ENCODE assay signal across 12 mouse cellular contexts in genomic region chr3:145760547-145760946, GRCm38 (mm10). TPM values are rescaled to one million over a fixed set of nuclear protein-coding genes. Genes with fewer than 3 reads are reported as not detected.
DNase-seq lines count a peak whose midpoint lies in the region; ATAC-seq lines count a peak whose summit lies in the region.
"Had no signal": no experiment of that assay in that cellular context is flagged by ENCODE, and none has a peak within 500 bp of the region (broad histone marks: within the 10 kb centered on the region; RNA-seq: fewer than 3 reads in every experiment).

No protein-coding gene starts in this region.

- H3K9ac ChIP-seq in forebrain, embryonic 13.5 days: no peak overlapping the region
- no peak overlapping the region for H3K9ac ChIP-seq in midbrain, embryonic 13.5 days (replicated peaks)
- no peak overlapping the region for H3K9ac ChIP-seq in midbrain, embryonic 11.5 days (ENCODE audit: low read length)
- no peak overlapping the region for H3K9ac ChIP-seq in liver, embryonic 11.5 days (ENCODE audit: low read depth, low read length)
- no peak overlapping the region for H3K9ac ChIP-seq in neural tube, embryonic 13.5 days
- H3K9ac ChIP-seq: embryonic facial prominence, embryonic 15.5 days; heart, embryonic 15.5 days; limb, embryonic 12.5 days had no signal

- H3K27ac ChIP-seq in forebrain, embryonic 13.5 days: no peak overlapping the region
- H3K27ac ChIP-seq in forebrain, embryonic 10.5 days: no peak overlapping the region
- no peak overlapping the region for H3K27ac ChIP-seq in midbrain, embryonic 13.5 days
- H3K27ac ChIP-seq in midbrain, embryonic 11.5 days (ENCODE audit: low read depth, low read length): no peak overlapping the region
- H3K27ac ChIP-seq in liver, embryonic 11.5 days (ENCODE audit: low read depth, low read length): no peak overlapping the region
- H3K27ac ChIP-seq in neural tube, embryonic 13.5 days (replicated peaks): no peak overlapping the region
- H3K27ac ChIP-seq: embryonic facial prominence, embryonic 15.5 days; heart, embryonic 15.5 days; limb, embryonic 12.5 days had no signal

- no peaks in the 10 kb centered on the region for H3K36me3 ChIP-seq in forebrain, embryonic 13.5 days (ENCODE audit: poor library complexity, severe bottlenecking)
- H3K36me3 ChIP-seq in forebrain, embryonic 10.5 days (replicated peaks): no peaks in the 10 kb centered on the region
- H3K36me3 ChIP-seq in midbrain, embryonic 13.5 days: no peaks in the 10 kb centered on the region
- no peaks in the 10 kb centered on the region for H3K36me3 ChIP-seq in midbrain, embryonic 11.5 days (ENCODE audit: control insufficient read depth, insufficient read depth, low read length)
- H3K36me3 ChIP-seq in liver, embryonic 11.5 days (ENCODE audit: control insufficient read depth, insufficient read depth, low read length): 0 out of 2 replicates have a peak, but pooled peaks cover under 1% of the 10 kb centered on the region
- no peaks in the 10 kb centered on the region for H3K36me3 ChIP-seq in neural tube, embryonic 13.5 days
- H3K36me3 ChIP-seq: embryonic facial prominence, embryonic 15.5 days; heart, embryonic 15.5 days; limb, embryonic 12.5 days had no signal

- H3K4me2 ChIP-seq in forebrain, embryonic 13.5 days: peak overlapping the region; percentile 96
- peak overlapping the region; percentile 5; the same call in 1 of the 2 replicates for H3K4me2 ChIP-seq in midbrain, embryonic 13.5 days (replicated peaks)
- H3K4me2 ChIP-seq in midbrain, embryonic 11.5 days: no peak overlapping the region
- peak overlapping the region; percentile 95 for H3K4me2 ChIP-seq in liver, embryonic 11.5 days
- H3K4me2 ChIP-seq in neural tube, embryonic 13.5 days: peak overlapping the region; percentile 95
- H3K4me2 ChIP-seq: heart, embryonic 15.5 days had no signal

- no peak for DNase-seq in forebrain, embryonic 10.5 days (ENCODE audit: extremely low spot score, low spot score)
- no peak for DNase-seq in midbrain, embryonic 11.5 days (ENCODE audit: low spot score, missing footprints)
- no peak for DNase-seq in liver, embryonic 11.5 days (ENCODE audit: low spot score)
- DNase-seq in gastrocnemius, postnatal 25 days: no peak
- no peak for DNase-seq in heart, postnatal 4 days

- H3K4me3 ChIP-seq in forebrain, embryonic 13.5 days: peak overlapping the region; percentile 78
- no peak overlapping the region for H3K4me3 ChIP-seq in forebrain, embryonic 10.5 days
- H3K4me3 ChIP-seq in midbrain, embryonic 13.5 days (replicated peaks): no peak overlapping the region
- no peak overlapping the region for H3K4me3 ChIP-seq in midbrain, embryonic 11.5 days (ENCODE audit: low read depth, low read length)
- H3K4me3 ChIP-seq in liver, embryonic 11.5 days (ENCODE audit: low read depth, low read length): no peak overlapping the region
- 0 out of 2 replicates have a peak overlapping the region, but pooled peaks have one; percentile 72 for H3K4me3 ChIP-seq in neural tube, embryonic 13.5 days
- H3K4me3 ChIP-seq: limb, embryonic 12.5 days had no signal

- no peak for ATAC-seq in forebrain, embryonic 13.5 days
- no peak for ATAC-seq in midbrain, embryonic 13.5 days
- ATAC-seq in midbrain, embryonic 11.5 days (ENCODE audit: low FRiP score): no peak
- no peak for ATAC-seq in liver, embryonic 11.5 days (replicated peaks; ENCODE audit: low FRiP score)
- no peak for ATAC-seq in neural tube, embryonic 13.5 days (ENCODE audit: low read depth)

- peaks cover 46% of the 10 kb centered on the region for H3K4me1 ChIP-seq in forebrain, embryonic 13.5 days
- H3K4me1 ChIP-seq in forebrain, embryonic 10.5 days: peaks cover 55% of the 10 kb centered on the region
- peaks cover 27% of the 10 kb centered on the region for H3K4me1 ChIP-seq in midbrain, embryonic 13.5 days (replicated peaks)
- 0 out of 2 replicates have a peak, but pooled peaks cover 5% of the 10 kb centered on the region for H3K4me1 ChIP-seq in midbrain, embryonic 11.5 days (ENCODE audit: control insufficient read depth, insufficient read depth, low read length)
- peaks cover 19% of the 10 kb centered on the region for H3K4me1 ChIP-seq in liver, embryonic 11.5 days (replicated peaks; ENCODE audit: control insufficient read depth, insufficient read depth, low read length)
- peaks cover 47% of the 10 kb centered on the region for H3K4me1 ChIP-seq in neural tube, embryonic 13.5 days (replicated peaks)

- 94% methylated on average over 3 of the region's 3 CpGs for WGBS in forebrain, embryonic 13.5 days
- 91% methylated on average over 3 of the region's 3 CpGs for WGBS in forebrain, embryonic 10.5 days
- WGBS in midbrain, embryonic 13.5 days: 93% methylated on average over 3 of the region's 3 CpGs
- WGBS in midbrain, embryonic 11.5 days: 88% methylated on average over 3 of the region's 3 CpGs
- 77% methylated on average over 3 of the region's 3 CpGs for WGBS in liver, embryonic 11.5 days
- 91% methylated on average over 3 of the region's 3 CpGs for WGBS in neural tube, embryonic 13.5 days

- H3K9me3 ChIP-seq in forebrain, embryonic 13.5 days (replicated peaks): no peaks in the 10 kb centered on the region
- H3K9me3 ChIP-seq in forebrain, embryonic 10.5 days: no peaks in the 10 kb centered on the region
- H3K9me3 ChIP-seq in midbrain, embryonic 13.5 days: no peaks in the 10 kb centered on the region
- no peaks in the 10 kb centered on the region for H3K9me3 ChIP-seq in midbrain, embryonic 11.5 days (ENCODE audit: control insufficient read depth, low read length)
- no peaks in the 10 kb centered on the region for H3K9me3 ChIP-seq in liver, embryonic 11.5 days (ENCODE audit: control insufficient read depth, low read length)
- no peaks in the 10 kb centered on the region for H3K9me3 ChIP-seq in neural tube, embryonic 13.5 days
- H3K9me3 ChIP-seq: embryonic facial prominence, embryonic 15.5 days; heart, embryonic 15.5 days; limb, embryonic 12.5 days had no signal

- no peaks in the 10 kb centered on the region for H3K27me3 ChIP-seq in forebrain, embryonic 13.5 days
- H3K27me3 ChIP-seq in forebrain, embryonic 10.5 days (ENCODE audit: poor library complexity, severe bottlenecking): peaks cover 60% of the 10 kb centered on the region
- H3K27me3 ChIP-seq in midbrain, embryonic 13.5 days: peaks cover 26% of the 10 kb centered on the region
- H3K27me3 ChIP-seq in midbrain, embryonic 11.5 days (ENCODE audit: control insufficient read depth, insufficient read depth, low read length): peaks cover 16% of the 10 kb centered on the region
- H3K27me3 ChIP-seq in liver, embryonic 11.5 days (replicated peaks; ENCODE audit: control insufficient read depth, insufficient read depth, low read length): peaks cover 14% of the 10 kb centered on the region
- peaks cover 12% of the 10 kb centered on the region; the same call in 1 of the 2 replicates for H3K27me3 ChIP-seq in neural tube, embryonic 13.5 days

RNA-seq across cellular contexts. Expression of gene Ddah1, which starts 2.1 kb away (rescaled TPM):
- 128 and 149 TPM in 2 replicates for polyA plus RNA-seq in forebrain, embryonic 13.5 days (2015; fragmentation: Nextera tagmentation; extraction: Ambion mirVana)
- polyA plus RNA-seq in forebrain, embryonic 10.5 days (2016; fragmentation: Nextera tagmentation; extraction: Ambion mirVana): 41.9 and 42.3 TPM in 2 replicates
- polyA plus RNA-seq in midbrain, embryonic 13.5 days (2015; fragmentation: Nextera tagmentation; extraction: Ambion mirVana): 61.3 and 69.2 TPM in 2 replicates
- 26.3 and 26.8 TPM in 2 replicates for polyA plus RNA-seq in midbrain, embryonic 11.5 days (2014; fragmentation: Nextera tagmentation; extraction: Ambion mirVana)
- 47.3 and 50.2 TPM in 2 replicates for polyA plus RNA-seq in liver, embryonic 11.5 days (2014; fragmentation: Nextera tagmentation; extraction: Ambion mirVana)
- polyA plus RNA-seq in neural tube, embryonic 13.5 days (2015; fragmentation: Nextera tagmentation; extraction: Ambion mirVana): 78.4 and 83.1 TPM in 2 replicates
- 1 to 10 TPM; 4.8 to 5.7 TPM for total RNA-seq in gastrocnemius, postnatal 25 days (2021)
- 10 to 100 TPM; 15.5 to 15.9 TPM for total RNA-seq in heart, postnatal 4 days (2021)
- total RNA-seq: granulocyte monocyte progenitor cell, adult 5-6 weeks had no signal

Comparison
In these comparisons a context has a peak if more than half of its experiments do, and no peak if none do; other contexts are left out.
1. H3K4me3 ChIP-seq: peak in forebrain, embryonic 13.5 days (single experiment) and neural tube, embryonic 13.5 days (single experiment); none in forebrain, embryonic 10.5 days (single experiment), midbrain, embryonic 13.5 days (single experiment), midbrain, embryonic 11.5 days (single experiment) and liver, embryonic 11.5 days (single experiment).